Mouse (Mus musculus) liver, embryonic 14 days (tissue): ENCODE measurements around the gene Map1lc3a. TPM values are rescaled to one million over a fixed set of nuclear protein-coding genes. Genes with fewer than 3 reads are reported as not detected.

Source experiments
- polyA plus RNA-seq: library from polyadenylated mRNA; depleted of rRNA; stranded (reverse); fragments of >200 nt; gene quantifications from 2 replicates; pipeline ENCODE4 v1.2.3, GENCODE M21; 2012; rRNA removed

Map1lc3a gene
- 7.2 TPM in 2 replicates for polyA plus RNA-seq

DNA sequence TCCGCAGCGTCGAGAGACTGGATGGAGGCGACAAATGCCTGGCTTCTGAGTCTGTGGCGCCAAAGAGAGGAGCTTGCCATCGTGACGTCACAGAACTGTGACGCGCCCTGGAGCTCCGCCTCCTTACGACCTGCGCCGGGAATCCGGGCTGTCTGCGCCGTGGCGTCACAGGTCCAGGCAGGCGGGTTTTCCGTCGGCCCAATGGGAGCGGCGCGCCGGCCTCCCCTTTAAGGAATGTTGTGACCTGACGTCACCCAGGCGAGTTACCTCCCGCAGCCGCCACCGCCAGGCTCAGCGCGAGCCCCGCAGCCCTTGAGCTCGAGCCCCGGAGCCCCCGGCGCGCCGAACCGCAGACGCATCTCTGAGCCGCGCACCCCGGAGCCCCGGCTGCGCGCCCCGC lies at the start of gene Map1lc3a:
Map1lc3a (plus strand) TSS at position 103 of the 400 bp plus-strand sequence.

DNA sequence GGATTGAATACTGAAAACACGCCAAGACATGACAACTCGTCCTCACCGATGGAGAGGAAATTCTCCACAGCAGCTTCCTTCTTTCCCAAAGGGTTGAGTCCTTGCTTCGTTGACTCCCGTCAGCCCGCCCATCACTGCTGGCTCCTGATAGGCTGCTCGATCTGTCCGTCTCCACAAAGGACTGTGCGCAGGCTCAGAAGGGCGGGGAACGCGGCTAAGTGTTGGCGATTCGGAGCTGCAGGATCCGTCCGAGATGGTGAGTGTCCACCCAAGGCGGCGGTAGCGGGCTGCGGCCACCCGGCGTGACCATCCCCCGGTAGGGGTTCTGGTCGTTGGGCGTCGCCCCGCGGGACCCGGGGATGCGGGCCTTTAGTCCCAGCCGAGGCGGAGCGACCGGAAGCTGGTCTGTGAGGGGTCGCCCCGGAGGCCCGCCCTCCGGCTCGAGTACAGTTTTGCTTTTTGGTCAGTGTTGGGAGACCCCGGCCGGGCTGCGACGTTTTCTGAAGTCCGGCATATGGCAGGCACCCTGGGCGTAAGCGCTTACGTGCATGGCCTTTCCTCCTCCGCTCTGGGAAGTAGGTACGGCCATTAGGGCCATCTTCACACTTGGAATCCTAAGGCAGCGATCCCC lies 39.6 kb upstream of the Map1lc3a start, which contains the start of gene Dynlrb1:
Dynlrb1 (plus strand) TSS at position 172 of the 631 bp plus-strand sequence.

Other genes with a start within 250 kb of the Map1lc3a start
- 81.4 and 95.7 TPM in 2 replicates for gene Ahcy, start 201.8 kb upstream of the Map1lc3a start, polyA plus RNA-seq
- gene Itch, start 142.8 kb upstream of the Map1lc3a start, polyA plus RNA-seq, result 6.3 and 7.8 TPM in 2 replicates
- gene Dynlrb1, start 39.8 kb upstream of the Map1lc3a start, polyA plus RNA-seq, result 183 and 192 TPM in 2 replicates
- gene Pigu, start 81.1 kb downstream of the Map1lc3a start, polyA plus RNA-seq, result 15.7 and 18.0 TPM in 2 replicates
- 2.1 TPM in 2 replicates for gene Trp53inp2, start 104.8 kb downstream of the Map1lc3a start, polyA plus RNA-seq
- gene Ncoa6, start 197.6 kb downstream of the Map1lc3a start, polyA plus RNA-seq, result 8.7 and 10.0 TPM in 2 replicates
- gene Acss2, start 241.7 kb downstream of the Map1lc3a start, polyA plus RNA-seq, result 12.1 and 13.7 TPM in 2 replicates
- gene Ggt7, start 241.9 kb downstream of the Map1lc3a start, polyA plus RNA-seq, result 0.21 and 0.26 TPM in 2 replicates